Mouse (Mus musculus): ENCODE results near the gene Uox. TPM values are rescaled to one million over a fixed set of nuclear protein-coding genes. Genes with fewer than 3 reads are reported as not detected.

Uox gene
- polyA plus RNA-seq, 1 experiment from 2014 or later = not detected

GRCm38 (mm10) chr3:146681696-146682095 is 111.5 kb downstream of the Uox start:
- no peak overlapping the region for H3K27ac ChIP-seq
- peak overlapping the region; percentile 43 for H3K4me2 ChIP-seq (replicated peaks)
- DNase-seq (ENCODE audit: low spot score) (no peak), ATAC-seq (ENCODE audit: low FRiP score) (no peak)
- H3K4me3 ChIP-seq (replicated peaks; ENCODE audit: low read length) = peak overlapping the region; percentile 15; the same call in 1 of the 2 replicates
- no peak overlapping the region for H3K9ac ChIP-seq
- no peaks in the 10 kb centered on the region for H3K36me3 ChIP-seq (replicated peaks; ENCODE audit: control insufficient read depth, insufficient read depth)
- WGBS = 75% methylated on average over 8 of the region's 8 CpGs
- no peaks in the 10 kb centered on the region for H3K9me3 ChIP-seq (ENCODE audit: control insufficient read depth, low read length)
- H3K27me3 ChIP-seq (ENCODE audit: control insufficient read depth, insufficient read depth, low read length) = no peaks in the 10 kb centered on the region
- 0 out of 2 replicates have a peak, but pooled peaks cover 3% of the 10 kb centered on the region for H3K4me1 ChIP-seq (replicated peaks; ENCODE audit: control insufficient read depth, insufficient read depth, low read length)

Other genes with a start within 250 kb of the Uox start
- gene Ssx2ip, start 165.8 kb upstream of the Uox start, polyA plus RNA-seq (2014; fragmentation: Nextera tagmentation; extraction: Ambion mirVana) = 16.8 and 20.5 TPM in 2 replicates
- 4.7 and 6.4 TPM in 2 replicates for gene Ctbs, start 120.6 kb upstream of the Uox start, polyA plus RNA-seq (2014; fragmentation: Nextera tagmentation; extraction: Ambion mirVana)
- gene Spata1, start 70.7 kb upstream of the Uox start, polyA plus RNA-seq (2014; fragmentation: Nextera tagmentation; extraction: Ambion mirVana) = 4.0 and 6.0 TPM in 2 replicates
- 339 and 421 TPM in 2 replicates for gene Gng5, start 70.6 kb upstream of the Uox start, polyA plus RNA-seq (2014; fragmentation: Nextera tagmentation; extraction: Ambion mirVana)
- 35.4 and 40.7 TPM in 2 replicates for gene Rpf1, start 49.0 kb upstream of the Uox start, polyA plus RNA-seq (2014; fragmentation: Nextera tagmentation; extraction: Ambion mirVana)
- not detected in 2 replicates for gene Dnase2b, start 45.2 kb downstream of the Uox start, polyA plus RNA-seq (2014; fragmentation: Nextera tagmentation; extraction: Ambion mirVana)
- gene 4930503B20Rik, start 80.9 kb downstream of the Uox start, polyA plus RNA-seq (2014; fragmentation: Nextera tagmentation; extraction: Ambion mirVana) = not detected in 2 replicates
- gene Samd13, start 115.2 kb downstream of the Uox start, polyA plus RNA-seq (2014; fragmentation: Nextera tagmentation; extraction: Ambion mirVana) = 0.24 and 0.50 TPM in 2 replicates
- gene Prkacb, start 242.6 kb downstream of the Uox start, polyA plus RNA-seq (2014; fragmentation: Nextera tagmentation; extraction: Ambion mirVana) = 216 and 258 TPM in 2 replicates

All from hindbrain, embryonic 14.5 days (tissue).